Comparison of ENCODE assay signal across 24 mouse cellular contexts in genomic region chr6:108379041-108379440, GRCm38 (mm10).
DNase-seq lines count a peak whose midpoint lies in the region; ATAC-seq and TF ChIP-seq lines count a peak whose summit lies in the region.
"Had no signal": no experiment of that assay in that cellular context is flagged by ENCODE, and none has a peak within 500 bp of the region (broad histone marks: within the 10 kb centered on the region; RNA-seq: fewer than 3 reads in every experiment).

No protein-coding gene starts in this region.

- H3K4me1 ChIP-seq in heart, embryonic 12.5 days (replicated peaks): no peaks in the 10 kb centered on the region
- H3K4me1 ChIP-seq in kidney, postnatal 0 days (replicated peaks; ENCODE audit: insufficient read depth, low read length): no peaks in the 10 kb centered on the region
- H3K4me1 ChIP-seq: embryonic facial prominence, embryonic 12.5 days; forebrain, embryonic 12.5 days; heart, embryonic 13.5 days; hindbrain, embryonic 12.5 days; midbrain, embryonic 12.5 days; stomach, embryonic 15.5 days had no signal

- H3K4me3 ChIP-seq in heart, embryonic 12.5 days: no peak overlapping the region
- H3K4me3 ChIP-seq in kidney, postnatal 0 days (replicated peaks; ENCODE audit: low read depth, low read length): no peak overlapping the region
- H3K4me3 ChIP-seq: embryonic facial prominence, embryonic 12.5 days; forebrain, embryonic 12.5 days; heart, embryonic 13.5 days; hindbrain, embryonic 12.5 days; layer of hippocampus, adult 2 months; midbrain, embryonic 12.5 days; stomach, embryonic 15.5 days had no signal

- H3K27me3 ChIP-seq in heart, embryonic 12.5 days (replicated peaks): no peaks in the 10 kb centered on the region
- no peaks in the 10 kb centered on the region for H3K27me3 ChIP-seq in kidney, postnatal 0 days (ENCODE audit: insufficient read depth, low read length)
- H3K27me3 ChIP-seq: CH12.LX; embryonic facial prominence, embryonic 12.5 days; forebrain, embryonic 12.5 days; heart, embryonic 13.5 days; hindbrain, embryonic 12.5 days; midbrain, embryonic 12.5 days; stomach, embryonic 15.5 days had no signal

- ATAC-seq in heart, embryonic 12.5 days (ENCODE audit: insufficient number of reproducible peaks, low FRiP score): no peak
- ATAC-seq in kidney, postnatal 0 days (replicated peaks; ENCODE audit: low FRiP score, low read depth): no peak
- ATAC-seq in common myeloid progenitor, adult 5-6 weeks (replicated peaks; ENCODE audit: low read depth, poor library complexity, severe bottlenecking): 0 out of 2 replicates have a peak, but pooled peaks have one; percentile 36
- ATAC-seq in megakaryocyte progenitor cell, adult 5-6 weeks (replicated peaks; ENCODE audit: poor library complexity): peak; percentile 87
- ATAC-seq: activated CD4-positive, CD25-positive, alpha-beta regulatory T cell, adult 4 months had no signal

- no peak overlapping the region for H3K27ac ChIP-seq in heart, embryonic 12.5 days (ENCODE audit: poor library complexity, severe bottlenecking)
- H3K27ac ChIP-seq in kidney, postnatal 0 days: no peak overlapping the region
- H3K27ac ChIP-seq: embryonic facial prominence, embryonic 12.5 days; forebrain, embryonic 12.5 days; heart, embryonic 13.5 days; hindbrain, embryonic 12.5 days; layer of hippocampus, adult 2 months; midbrain, embryonic 12.5 days; stomach, embryonic 15.5 days had no signal

- no peaks in the 10 kb centered on the region for H3K9me3 ChIP-seq in heart, embryonic 12.5 days (replicated peaks)
- no peaks in the 10 kb centered on the region for H3K9me3 ChIP-seq in kidney, postnatal 0 days (replicated peaks; ENCODE audit: low read length)
- H3K9me3 ChIP-seq: embryonic facial prominence, embryonic 12.5 days; forebrain, embryonic 12.5 days; G1E; heart, embryonic 13.5 days; hindbrain, embryonic 12.5 days; midbrain, embryonic 12.5 days; stomach, embryonic 15.5 days had no signal

- H3K9ac ChIP-seq in heart, embryonic 12.5 days: no peak overlapping the region
- no peak overlapping the region for H3K9ac ChIP-seq in kidney, postnatal 0 days (ENCODE audit: low read depth, low read length)
- H3K9ac ChIP-seq: embryonic facial prominence, embryonic 12.5 days; forebrain, embryonic 12.5 days; heart, embryonic 13.5 days; hindbrain, embryonic 12.5 days; midbrain, embryonic 12.5 days; stomach, embryonic 15.5 days had no signal

- H3K4me2 ChIP-seq in heart, embryonic 12.5 days: no peak overlapping the region
- H3K4me2 ChIP-seq in kidney, postnatal 0 days (ENCODE audit: low read length): no peak overlapping the region
- H3K4me2 ChIP-seq: embryonic facial prominence, embryonic 12.5 days; forebrain, embryonic 12.5 days; heart, embryonic 13.5 days; hindbrain, embryonic 12.5 days; midbrain, embryonic 12.5 days; stomach, embryonic 15.5 days had no signal

- 68% methylated on average over 3 of the region's 3 CpGs for WGBS in heart, embryonic 12.5 days
- WGBS in kidney, postnatal 0 days: 59% methylated on average over 3 of the region's 3 CpGs

- DNase-seq in heart, adult 18-20 months: peak; percentile 25 to 29
- peak; percentile 19 for DNase-seq in kidney, postnatal 0 days (ENCODE audit: low spot score)
- no peak for DNase-seq in kidney, adult 9 months
- DNase-seq in gastrocnemius, postnatal 25 days: no peak
- DNase-seq: adrenal gland, adult 8-10 months; cerebellum, adult 18-20 months; cerebellum, postnatal 14 days; gastrocnemius, postnatal 36 days; kidney, adult 18-20 months; kidney, postnatal 25 days; thymus, postnatal 4 days had no signal

- peaks cover 59% of the 10 kb centered on the region for H3K36me3 ChIP-seq in heart, embryonic 12.5 days
- peaks cover 43% of the 10 kb centered on the region for H3K36me3 ChIP-seq in kidney, postnatal 0 days (ENCODE audit: insufficient read depth, low read length)

- no peak for TF ChIP-seq CTCF in kidney, postnatal 0 days (IDR thresholded peaks at IDR 0.05; ENCODE audit: low read depth)

Comparison
In these comparisons a context has a peak if more than half of its experiments do, and no peak if none do; other contexts are left out.
1. DNase-seq: peak in heart, adult 18-20 months (2 of 2) and kidney, postnatal 0 days (single experiment); none in kidney, adult 9 months (single experiment) and gastrocnemius, postnatal 25 days (single experiment).
2. ATAC-seq: peak in common myeloid progenitor, adult 5-6 weeks (single experiment) and megakaryocyte progenitor cell, adult 5-6 weeks (single experiment); none in heart, embryonic 12.5 days (single experiment) and kidney, postnatal 0 days (single experiment).